Mouse (Mus musculus) bone marrow macrophage, adult 2 months (primary cell): ENCODE measurements around the gene B4galnt2.

Experiments used
- CTCF ChIP-seq: IDR thresholded peaks from 2 replicates; pipeline ENCODE4 v1.5.1; 2012; ENCODE audit warnings: low read depth, mild to moderate bottlenecking, low read length, moderate library complexity
- POLR2A ChIP-seq: IDR thresholded peaks from 2 replicates; pipeline ENCODE4 v1.6.1; 2012; ENCODE audit warnings: mild to moderate bottlenecking, low read depth, low read length, borderline replicate concordance

DNA sequence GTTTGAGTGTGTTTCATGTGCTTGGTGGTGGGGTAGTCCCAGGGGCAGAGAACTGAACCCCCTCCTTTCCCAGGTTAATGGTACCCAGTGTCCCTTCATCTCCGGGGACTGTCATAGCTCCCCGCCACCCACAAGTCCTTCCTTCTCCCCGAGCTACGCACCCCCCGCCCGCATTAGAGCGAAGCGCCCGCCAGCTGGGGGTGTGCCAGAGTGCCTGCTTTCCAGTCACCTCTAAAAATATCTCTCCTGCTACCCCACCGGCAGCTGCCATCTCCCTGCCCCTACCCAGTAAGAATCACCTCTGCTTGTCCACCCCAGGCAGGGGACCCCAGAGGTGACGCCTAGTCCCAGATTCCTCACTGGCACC is 89.8 kb downstream of the B4galnt2 start:
- no peak for TF ChIP-seq CTCF
- no peak for TF ChIP-seq POLR2A
